Mouse (Mus musculus): ENCODE results near the gene Cnn1.
"Not testable (repeated sequence)": the region's sequence is repeated elsewhere in the genome, so short reads cannot be mapped to it uniquely, and the experiment has no call there.

The Cnn1 gene

DNA sequence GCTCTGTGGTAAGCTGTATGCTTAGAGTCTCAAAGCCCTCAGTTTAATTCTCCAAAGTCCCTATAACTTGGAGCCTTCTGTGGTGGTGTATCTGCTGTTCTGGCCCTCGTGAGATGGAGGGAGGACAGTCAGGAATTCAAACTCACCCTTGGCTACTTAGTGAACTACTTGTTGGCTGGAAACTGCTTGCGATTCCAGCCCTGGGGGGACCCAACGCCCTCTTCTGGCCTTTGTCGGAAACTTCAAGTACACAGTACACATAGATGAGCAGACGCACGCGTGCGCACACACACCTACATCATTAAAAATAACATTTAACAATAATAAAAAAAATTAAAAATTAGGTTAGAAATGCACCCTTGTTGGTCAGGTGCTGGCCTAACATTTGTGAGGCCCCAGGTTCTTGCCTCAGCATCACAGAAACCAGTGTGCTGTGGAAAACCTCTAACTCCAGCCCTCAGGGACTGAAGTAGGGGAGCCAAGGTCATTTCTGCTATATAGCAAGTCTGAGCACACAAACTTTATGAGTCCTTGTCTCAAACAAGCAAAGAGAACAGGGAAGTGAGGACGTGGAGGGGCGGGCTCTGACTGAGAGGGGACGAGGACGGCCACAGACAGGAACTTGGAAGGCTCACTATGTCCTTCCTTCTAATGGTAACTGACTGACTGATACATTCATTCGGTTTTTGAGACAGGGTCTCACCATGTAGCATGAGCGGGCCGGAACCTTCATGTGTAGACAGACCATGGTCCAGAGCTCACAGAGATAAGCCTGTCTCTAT is 26.4 kb downstream of the Cnn1 start:
- DNase-seq (ENCODE audit: extremely low read depth, low read depth, low spot score): no peak

DNA sequence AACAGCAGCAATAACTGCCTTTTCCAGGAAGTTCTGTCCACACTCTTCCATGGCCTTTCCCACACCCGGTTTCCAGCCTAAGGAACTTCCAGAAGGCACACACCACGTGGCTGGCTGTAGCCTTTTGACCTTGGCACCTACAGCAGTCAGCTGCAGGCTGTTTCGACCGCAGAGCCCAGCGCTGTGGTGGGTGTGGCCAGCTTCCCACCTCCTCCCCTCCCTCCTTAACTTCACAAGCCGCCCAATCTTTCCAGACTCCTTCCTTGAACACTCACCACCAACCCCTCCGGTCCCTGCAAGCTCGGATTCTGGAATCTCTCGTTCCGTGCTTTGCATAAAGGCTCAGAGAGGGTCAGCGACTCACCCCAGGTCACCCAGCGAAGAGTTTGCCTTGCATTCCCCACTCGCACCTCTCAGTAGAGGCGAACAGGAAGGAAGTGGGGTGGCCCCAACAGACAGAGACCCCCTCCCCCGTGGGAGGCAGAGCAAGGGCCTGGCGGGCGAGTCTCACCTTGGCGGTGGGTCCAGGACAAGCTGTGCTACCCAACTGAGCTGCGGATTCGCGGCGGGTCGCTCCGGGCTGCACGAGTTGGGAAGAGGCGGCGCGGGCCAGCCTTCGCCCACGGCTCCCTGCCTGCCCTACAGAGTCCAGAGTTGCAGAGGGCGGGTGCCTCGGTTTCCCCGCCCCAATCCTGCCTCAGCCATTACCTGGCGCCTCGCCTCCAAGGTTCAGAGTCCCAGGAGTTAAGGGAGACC is 32.4 kb downstream of the Cnn1 start:
- DNase-seq (ENCODE audit: extremely low read depth, low read depth, low spot score): no peak

DNA sequence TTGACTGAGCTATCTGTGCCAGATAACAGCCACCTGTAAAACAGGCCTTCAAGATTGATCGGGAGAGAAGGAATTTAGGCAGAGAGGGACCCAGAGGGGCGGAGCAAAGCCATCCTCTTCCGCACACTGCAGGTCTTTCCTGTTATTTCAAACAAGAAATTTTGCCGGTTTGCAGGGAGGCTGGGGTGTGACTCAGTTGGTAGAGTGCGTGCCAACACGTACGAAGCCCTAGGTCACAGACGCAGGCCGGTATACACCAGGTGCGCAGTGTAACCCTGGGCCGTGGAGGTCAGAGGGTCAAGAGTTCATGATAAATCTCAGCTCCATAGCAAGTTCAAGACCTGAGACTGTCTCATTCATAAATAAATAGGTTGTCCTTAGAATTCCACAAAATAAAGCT is 33.2 kb downstream of the Cnn1 start:
- no peak for DNase-seq (ENCODE audit: extremely low read depth, low read depth, low spot score)

DNA sequence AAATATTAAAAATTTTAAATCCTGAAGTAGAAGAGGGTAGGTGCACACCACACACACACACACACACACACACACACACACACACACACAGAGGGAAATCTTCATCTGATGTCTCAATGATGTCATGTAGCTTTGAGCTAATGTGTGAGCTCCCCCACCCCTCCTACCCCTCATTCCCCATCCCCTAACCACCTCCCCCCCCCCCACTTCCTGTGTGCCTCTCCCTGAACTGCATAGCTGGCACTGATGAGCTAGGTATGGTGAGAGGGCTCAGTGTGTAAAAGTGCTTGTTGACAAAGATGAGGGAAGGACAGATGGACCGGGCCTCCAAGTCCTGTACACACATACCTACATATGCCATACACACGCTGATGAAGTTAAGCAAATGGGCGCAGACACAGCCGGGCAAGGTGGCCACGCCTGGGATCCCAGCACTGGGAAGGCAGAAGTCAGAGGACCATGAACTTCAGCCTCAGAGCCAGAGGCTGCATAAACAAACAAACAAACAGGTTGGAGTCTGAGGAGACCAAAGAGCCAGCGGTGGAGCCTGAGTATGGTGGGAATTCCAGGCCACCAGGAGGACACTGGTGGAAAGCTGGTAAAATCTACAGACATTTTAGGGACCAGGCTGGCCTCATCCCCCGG is 35.4 kb downstream of the Cnn1 start:
- DNase-seq (ENCODE audit: extremely low read depth, low read depth, low spot score): no peak

DNA sequence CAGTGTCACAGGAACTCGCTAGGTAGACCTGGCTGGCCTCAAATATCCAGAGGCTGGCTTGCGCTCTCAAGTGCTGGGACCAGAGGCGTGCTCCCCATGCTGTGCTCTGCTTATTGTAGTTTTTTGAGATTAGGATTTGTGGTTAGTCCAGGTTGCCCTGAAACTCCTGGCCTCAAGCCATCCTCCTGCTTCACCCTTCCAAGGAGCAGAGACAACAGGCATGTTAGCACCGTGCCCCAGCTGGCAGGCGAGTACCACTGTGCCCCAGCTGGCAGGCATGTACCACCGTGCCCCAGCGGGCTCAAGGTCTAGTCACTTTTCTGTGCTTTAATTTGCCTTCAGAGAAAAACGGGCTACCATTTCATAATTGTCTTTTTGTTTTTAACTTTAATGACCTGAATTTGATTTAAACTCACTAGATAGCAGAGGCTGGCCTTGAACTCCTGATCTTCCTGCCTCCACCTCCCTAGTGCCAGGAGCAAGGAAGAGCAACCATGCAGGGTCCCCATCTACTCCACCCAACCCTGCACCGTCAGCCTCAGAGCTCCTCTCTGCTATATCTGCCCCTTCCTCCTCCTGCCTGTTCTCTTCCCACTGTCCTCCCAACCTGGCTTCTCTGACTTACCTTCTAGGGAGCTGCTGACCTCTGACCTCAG is 36.1 kb downstream of the Cnn1 start:
- DNase-seq (ENCODE audit: extremely low read depth, low read depth, low spot score): peak; percentile 80

DNA sequence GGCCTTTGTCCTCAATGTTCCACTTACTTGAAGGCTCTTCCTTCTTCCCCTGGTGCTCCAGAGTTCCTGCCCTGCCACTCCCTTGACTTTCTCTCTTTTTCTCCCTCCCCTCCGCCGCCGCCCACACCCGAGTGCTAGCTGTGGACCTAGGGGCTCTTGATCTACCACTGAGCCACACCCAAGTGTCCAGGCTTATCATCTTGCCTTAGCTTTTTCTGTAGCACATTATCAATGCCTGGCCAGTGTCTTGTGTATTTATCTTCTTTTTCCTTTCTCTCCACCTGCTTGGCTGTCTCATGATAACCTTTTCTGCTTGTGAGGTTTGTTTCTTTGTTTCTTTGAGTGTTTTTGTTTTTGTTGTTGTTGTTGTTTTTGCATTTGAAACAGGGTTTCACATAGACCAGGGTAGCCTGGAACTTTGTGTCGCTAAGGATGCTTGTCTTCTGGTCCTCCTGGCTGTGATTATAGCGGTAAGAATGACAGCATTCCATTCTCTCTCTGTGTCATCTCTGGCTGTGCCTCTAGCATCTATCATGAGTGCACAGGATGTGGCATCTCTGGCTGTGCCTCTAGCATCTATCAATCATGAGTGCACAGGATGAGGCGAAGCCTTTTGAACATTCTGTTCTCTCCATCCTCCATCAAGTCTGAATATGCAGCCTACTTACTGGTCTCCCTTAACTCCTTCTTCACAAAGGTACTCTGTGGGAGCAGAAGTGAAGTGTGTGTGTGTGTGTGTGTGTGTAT is 36.8 kb downstream of the Cnn1 start, which contains the start of gene Acp5:
Gene Acp5, minus strand, starts transcription at position 68 of the 747 bp plus-strand sequence.
- no peak for DNase-seq (ENCODE audit: extremely low read depth, low read depth, low spot score)

DNA sequence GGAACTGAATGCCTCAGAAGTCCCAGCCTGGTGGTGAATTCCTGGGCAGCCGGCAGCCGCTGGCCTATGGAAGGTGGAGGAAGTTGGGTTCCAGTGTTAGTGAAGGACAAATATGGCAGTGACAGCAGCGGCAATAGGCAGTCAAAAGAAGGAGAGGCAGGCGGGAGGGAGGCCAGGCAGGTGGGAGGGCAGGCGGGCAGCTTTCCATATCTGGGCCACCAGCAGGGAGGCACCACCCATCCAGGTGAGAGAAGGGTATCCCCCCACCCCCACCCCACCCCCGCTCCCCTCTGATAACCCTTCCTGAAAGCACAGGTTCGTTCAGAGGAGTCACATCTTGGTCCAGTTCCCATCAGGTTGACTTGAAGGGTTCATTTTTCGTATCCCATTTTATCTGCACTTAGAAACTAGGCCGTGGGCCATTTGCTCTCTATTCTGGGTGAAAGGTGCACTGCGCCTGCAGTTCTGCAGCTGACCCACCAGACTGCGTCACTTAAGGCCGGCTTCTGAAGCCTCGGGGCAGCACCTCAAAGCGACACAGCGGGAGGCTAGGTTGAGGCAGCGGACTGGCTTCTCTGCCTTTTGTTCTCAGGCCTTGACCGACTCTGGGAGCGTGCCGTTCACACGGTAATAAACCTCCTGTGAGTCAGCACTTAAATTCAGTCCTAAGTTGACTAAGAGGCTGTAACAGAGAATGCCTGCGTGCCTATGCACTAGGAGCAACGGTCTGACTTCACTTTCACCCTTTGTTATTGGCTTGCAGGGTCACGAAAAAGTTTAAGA is 37.9 kb downstream of the Cnn1 start:
- no peak for DNase-seq (ENCODE audit: extremely low read depth, low read depth, low spot score)

DNA sequence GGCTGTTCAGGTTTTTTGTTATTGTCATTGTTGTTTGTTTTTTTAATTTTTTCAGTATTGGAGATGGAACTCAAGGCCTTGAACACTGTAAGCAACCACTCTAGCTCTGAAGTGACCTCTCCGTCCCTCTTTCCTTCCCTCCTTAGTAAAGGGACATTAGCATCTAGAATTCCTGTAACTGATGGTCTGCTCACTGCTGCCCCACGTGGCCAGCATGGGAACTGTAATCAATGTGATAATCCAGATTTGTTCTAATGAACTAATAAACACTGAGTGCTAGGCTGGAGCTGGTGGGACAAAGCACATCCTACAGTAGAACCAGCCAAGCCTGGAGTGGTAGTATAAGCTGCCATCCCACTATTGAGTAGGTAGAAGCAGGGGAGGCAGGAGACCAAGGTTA is 39.5 kb downstream of the Cnn1 start:
- DNase-seq (ENCODE audit: extremely low read depth, low read depth, low spot score): no peak

DNA sequence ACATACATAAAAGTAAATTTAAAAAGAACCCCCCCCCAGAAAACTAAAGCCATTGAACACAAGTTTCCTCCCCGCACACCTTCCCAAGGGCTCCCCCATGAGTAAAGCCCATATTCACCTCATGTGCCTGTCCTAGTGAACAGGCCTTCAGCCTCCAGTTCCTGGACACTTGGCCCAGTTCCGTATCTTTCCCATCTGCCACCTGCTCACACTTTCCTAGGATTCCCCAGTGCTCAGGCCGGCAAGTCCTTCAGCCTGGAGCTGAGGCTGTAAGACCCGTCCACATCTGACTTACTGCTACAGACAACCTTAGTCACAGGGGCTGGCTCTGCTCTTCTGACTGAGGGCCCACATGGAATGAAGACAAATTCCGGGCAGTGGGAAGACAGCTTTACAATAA is 40.7 kb downstream of the Cnn1 start:
- DNase-seq (ENCODE audit: extremely low read depth, low read depth, low spot score): no peak

DNA sequence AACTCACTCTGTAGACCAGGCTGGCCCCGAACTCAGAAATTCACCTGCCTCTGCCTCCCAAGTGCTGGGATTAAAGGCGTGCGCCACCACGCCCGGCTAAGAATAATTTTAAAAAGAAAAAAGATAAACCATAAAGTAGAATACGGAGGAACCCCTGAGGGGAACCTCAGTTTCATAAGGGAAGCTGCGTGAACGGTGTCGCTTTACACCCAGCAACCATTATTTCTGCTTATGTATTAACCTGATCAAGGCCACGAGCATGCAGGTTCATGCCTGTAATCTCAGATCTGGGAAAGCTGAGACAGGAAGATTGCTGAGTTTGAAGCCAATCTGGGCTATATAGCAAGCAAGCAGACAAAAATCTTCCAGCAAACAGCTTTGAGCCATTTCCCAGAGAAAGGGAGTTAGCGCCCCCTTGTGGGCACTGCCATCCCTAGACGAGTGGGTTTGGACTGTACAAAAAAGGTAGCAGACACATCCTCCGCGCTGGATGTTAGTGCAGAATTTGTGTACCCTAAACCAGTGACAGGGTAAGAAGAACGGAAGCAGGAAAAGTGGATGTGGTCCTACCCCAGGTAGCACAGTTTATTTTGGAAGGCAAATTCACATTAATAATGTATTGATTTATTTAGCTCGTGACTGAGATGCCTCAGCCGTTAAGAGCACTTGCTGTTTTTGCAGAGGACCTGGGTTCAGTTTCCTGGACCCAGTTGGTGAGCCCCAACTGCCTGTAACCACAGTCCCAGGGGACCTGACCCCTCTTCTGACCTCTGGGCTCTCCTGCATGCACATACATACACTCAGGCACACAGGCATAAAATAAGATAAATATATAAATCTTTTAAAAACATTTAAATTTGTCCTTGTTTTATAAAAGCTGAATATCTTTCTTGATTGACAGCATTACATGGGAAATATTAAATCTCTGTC is 44.4 kb downstream of the Cnn1 start:
- no peak for DNase-seq (ENCODE audit: extremely low read depth, low read depth, low spot score)

DNA sequence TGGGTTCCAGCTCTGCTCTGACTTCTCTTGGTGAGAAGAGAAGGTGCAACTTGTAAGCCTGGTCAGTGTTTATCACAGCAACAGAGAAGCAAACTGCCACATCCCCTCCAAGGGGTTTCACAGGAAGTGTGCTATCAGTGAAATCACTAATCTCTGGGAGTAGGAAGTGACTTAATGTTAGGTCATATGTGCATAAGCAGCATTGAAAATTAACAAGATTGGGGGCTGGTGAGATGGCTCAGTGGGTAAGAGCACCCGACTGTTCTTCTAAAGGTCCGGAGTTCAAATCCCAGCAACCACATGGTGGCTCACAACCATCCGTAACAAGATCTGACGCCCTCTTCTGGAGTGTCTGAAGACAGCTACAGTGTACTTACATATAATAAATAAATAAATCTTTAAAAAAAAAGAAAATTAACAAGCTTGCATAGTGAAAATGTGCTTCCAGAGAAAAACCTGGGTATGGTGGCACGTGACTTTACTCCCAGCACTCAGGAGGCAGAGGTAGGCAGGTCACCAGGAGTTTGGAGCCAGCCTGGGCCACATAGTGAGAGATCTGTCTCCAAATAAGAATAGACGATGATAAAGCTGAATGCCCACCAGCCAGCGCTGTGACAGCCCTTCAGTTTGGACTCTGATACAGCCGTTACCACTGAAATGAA is 45.4 kb downstream of the Cnn1 start:
- DNase-seq (ENCODE audit: extremely low read depth, low read depth, low spot score): no peak

DNA sequence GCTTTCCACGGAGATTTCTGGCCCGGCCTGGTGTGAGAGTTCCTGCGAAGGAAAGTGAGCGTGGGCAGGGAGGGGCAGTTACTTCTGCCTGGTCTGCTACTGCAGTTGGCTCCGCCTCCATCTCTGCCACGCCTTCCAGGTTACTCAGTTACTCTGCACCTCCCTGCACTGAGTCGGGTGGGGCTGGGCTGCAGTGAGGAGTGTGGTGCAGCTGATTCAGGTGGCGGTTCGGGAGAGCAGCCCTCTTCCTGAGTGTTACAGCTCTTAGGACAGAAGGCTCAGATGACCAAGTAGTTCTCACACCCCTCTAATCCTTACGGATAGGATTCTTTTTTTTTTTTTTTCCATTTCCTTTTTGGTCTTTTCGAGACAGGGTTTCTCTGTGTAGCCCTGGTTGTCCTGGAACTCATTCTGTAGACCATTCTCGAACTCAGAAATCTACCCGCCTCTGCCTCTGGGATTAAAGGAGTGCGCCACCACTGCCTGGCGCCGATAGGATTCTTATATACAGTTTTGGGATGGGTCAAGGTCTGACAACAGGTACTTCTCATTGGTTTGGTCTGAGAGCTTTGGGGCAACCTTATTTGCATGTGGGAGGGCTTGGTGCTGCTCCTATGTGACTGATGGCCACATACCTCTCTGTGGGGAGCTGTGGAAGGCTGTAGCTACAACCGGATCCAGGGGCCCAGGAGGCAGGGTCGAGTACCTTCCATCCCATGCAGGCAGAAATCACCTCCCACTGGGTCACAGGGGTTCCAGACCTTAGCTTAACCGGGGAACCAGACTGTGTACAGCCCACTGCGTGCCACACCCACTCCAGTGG is 50.6 kb downstream of the Cnn1 start:
- DNase-seq (ENCODE audit: extremely low read depth, low read depth, low spot score): no peak

DNA sequence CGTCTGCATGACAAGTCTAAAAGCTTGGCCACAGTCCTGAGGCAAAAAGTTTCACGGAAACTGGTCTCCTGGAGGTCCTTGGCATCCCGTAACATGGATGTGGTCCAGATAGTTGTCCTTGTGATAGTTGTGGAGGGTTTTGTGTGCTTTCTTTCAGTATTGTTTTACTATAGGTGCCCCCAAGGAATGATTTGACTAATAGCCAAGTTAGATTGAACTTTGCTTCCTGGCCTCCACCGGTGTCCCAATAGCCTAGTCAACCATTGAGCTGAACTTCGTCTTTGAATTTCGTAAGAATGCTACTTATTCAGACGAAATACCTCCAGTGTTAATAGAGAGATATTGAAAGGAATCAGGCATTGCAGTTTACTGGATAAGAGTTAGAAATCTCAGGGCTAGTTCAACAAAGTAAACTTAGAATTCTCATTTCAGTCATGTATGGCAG is 51.3 kb downstream of the Cnn1 start:
- DNase-seq (ENCODE audit: extremely low read depth, low read depth, low spot score): not testable (repeated sequence)

DNA sequence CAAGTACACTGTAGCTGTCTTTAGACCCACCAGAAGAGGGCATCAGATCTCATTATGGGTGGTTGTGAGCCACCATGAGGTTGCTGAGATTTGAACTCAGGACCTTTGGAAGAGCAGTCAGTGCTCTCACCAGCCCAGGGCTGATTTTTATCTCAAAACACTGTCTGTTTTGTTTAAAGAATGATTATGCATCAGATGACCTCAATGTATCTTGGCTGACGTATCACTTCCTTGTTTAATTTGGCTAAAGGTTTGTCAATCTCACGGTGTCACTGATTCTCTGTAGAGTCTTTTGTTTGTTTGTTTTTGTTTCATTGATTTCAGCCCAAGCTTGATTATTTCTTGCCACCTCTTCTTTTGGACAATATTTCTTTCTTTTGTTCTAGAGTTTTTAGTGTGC is 51.9 kb downstream of the Cnn1 start:
- no peak for DNase-seq (ENCODE audit: extremely low read depth, low read depth, low spot score)

DNA sequence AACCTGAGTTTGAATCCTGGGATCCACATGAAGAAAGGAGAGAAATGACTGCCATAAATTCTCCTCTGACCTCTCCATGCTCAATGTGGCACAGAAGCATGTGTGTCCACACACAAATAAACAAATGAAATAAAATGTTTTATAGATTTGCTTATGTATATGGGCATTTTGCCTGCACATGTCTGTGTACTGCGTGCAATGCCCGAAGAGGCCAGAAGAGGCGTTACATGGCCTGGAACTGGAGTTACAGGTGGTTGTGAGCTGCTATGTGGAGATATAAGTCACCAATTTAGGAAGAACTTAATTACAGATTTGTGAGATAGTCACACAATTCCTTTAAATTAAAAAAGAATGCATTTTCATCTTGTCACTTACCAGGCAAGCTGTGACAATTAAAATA is 54.8 kb downstream of the Cnn1 start:
- no peak for DNase-seq (ENCODE audit: extremely low read depth, low read depth, low spot score)

DNA sequence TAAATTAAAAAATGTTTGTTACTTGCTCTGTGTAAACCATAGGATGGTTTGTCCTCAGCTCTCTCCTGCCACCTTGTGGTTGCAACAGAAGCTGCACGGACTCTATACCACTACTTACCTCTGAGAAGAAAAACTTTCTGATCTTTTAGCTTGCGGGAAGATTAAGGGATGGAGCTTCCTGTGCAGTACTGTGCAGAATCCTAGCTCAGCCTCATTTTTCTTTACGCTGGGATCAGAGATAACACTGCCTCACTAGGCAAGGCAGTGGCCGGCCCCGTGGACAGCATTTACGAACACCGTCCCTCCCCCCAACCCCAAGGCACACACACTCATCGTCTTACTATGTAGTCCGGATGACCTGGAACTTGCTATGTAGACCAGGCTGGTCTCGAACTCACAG is 56.6 kb downstream of the Cnn1 start:
- DNase-seq (ENCODE audit: extremely low read depth, low read depth, low spot score): no peak

DNA sequence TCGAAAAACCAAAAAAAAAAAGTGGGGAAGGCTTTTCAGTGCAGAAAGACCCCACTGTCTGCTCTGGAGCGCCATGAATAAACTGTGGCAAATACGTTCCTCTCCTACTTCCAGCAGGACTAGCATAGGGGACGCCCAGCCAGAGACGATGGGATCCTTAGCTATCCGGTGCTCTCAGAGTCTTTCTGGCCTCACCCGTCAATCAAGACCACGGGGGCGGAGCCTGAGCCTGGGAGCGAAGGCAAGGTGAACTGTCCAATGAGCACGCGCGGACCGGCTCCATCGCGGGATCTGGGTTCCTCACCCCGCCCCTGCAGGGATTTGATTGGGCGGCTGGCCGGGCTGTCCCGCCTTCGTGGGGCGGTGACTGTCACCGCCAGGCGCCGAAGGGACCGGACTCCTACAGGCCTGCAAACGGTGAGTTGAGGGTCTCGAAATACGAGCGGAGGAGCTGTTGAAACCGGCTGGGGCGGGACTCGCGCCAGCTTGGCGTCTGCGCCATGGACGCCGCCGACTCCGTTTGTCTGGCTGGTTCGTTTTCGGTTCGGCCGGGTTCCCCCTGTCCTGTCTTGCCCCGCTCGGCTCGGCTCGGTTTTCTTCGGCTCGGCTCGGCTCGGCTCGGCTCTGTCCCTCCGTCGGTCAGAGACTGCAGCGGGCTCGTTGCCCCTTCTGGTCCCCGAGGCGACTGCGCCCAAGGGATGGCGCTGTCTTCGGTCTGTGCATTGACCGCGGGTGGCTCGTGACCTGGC is 57.7 kb downstream of the Cnn1 start, which contains the start of gene Pigyl:
Gene Pigyl, plus strand, starts transcription at position 350 of the 749 bp plus-strand sequence.
- no peak for DNase-seq (ENCODE audit: extremely low read depth, low read depth, low spot score)

All from fat pad, adult 2 months (tissue).